Mouse (Mus musculus): ENCODE measurements around the gene Ifna9. TPM values are rescaled to one million over a fixed set of nuclear protein-coding genes. Genes with fewer than 3 reads are reported as not detected.
A peak's percentile ranks its signal among the peaks of the same experiment; 100 is the strongest.
"Not testable (repeated sequence)": the region's sequence is repeated elsewhere in the genome, so short reads cannot be mapped to it uniquely, and the experiment has no call there.

The Ifna9 gene
- total and polyA plus RNA-seq, 2 experiments from 2014 or later, result not detected

- H3K9me3 ChIP-seq (replicated peaks; ENCODE audit: control insufficient read depth, low read length), result no peaks in the 10 kb centered on the region
- H3K27me3 ChIP-seq (ENCODE audit: control insufficient read depth, insufficient read depth, low read length), result no peaks in the 10 kb centered on the region
- no peaks in the 10 kb centered on the region for H3K4me1 ChIP-seq (ENCODE audit: control insufficient read depth, insufficient read depth)
- TF ChIP-seq CTCF (IDR thresholded peaks at IDR 0.05; ENCODE audit: low read depth) (no peak), EP300 (IDR thresholded peaks at IDR 0.05; ENCODE audit: low read depth) (no peak)
- WGBS, result 73% methylated on average over 1 of the region's 1 CpGs
- no peak within 1 kb of the TSS for H3K27ac ChIP-seq (ENCODE audit: low read depth)
- no peak within 1 kb of the TSS for H3K4me2 ChIP-seq (ENCODE audit: low read depth, low read length)
- no peaks in the 10 kb centered on the region for H3K36me3 ChIP-seq (replicated peaks; ENCODE audit: control insufficient read depth, insufficient read depth, low read length)
- no peak within 1 kb of the TSS for H3K4me3 ChIP-seq (ENCODE audit: low read depth, low read length)
- no peak for ATAC-seq (ENCODE audit: insufficient read depth, low read depth)
- no peak for DNase-seq (ENCODE audit: low spot score)
- no peak within 1 kb of the TSS for H3K9ac ChIP-seq (replicated peaks; ENCODE audit: low read depth, low read length)
Measured at GRCm38 (mm10) chr4:88571698-88572097, 20.5 kb downstream of the Ifna9 start, which contains the start of gene Ifna14. TSS of gene Ifna14 (minus strand) at chr4:88571798.

GRCm38 (mm10) chr4:88561791-88562190, 30.4 kb downstream of the Ifna9 start:
- H3K4me1 ChIP-seq (ENCODE audit: control insufficient read depth, insufficient read depth), result no peaks in the 10 kb centered on the region
- H3K27ac ChIP-seq (ENCODE audit: low read depth), result no peak overlapping the region
- H3K4me2 ChIP-seq (ENCODE audit: low read depth, low read length), result no peak overlapping the region
- H3K36me3 ChIP-seq (replicated peaks; ENCODE audit: control insufficient read depth, insufficient read depth, low read length), result no peaks in the 10 kb centered on the region
- TF ChIP-seq EP300 (IDR thresholded peaks at IDR 0.05; ENCODE audit: low read depth) (no peak), CTCF (IDR thresholded peaks at IDR 0.05; ENCODE audit: low read depth) (no peak)
- H3K27me3 ChIP-seq (ENCODE audit: control insufficient read depth, insufficient read depth, low read length), result no peaks in the 10 kb centered on the region
- no peak for ATAC-seq (ENCODE audit: insufficient read depth, low read depth)
- no peak for DNase-seq (ENCODE audit: low spot score)
- no peak overlapping the region for H3K9ac ChIP-seq (replicated peaks; ENCODE audit: low read depth, low read length)
- H3K4me3 ChIP-seq (ENCODE audit: low read depth, low read length), result no peak overlapping the region
- no peaks in the 10 kb centered on the region for H3K9me3 ChIP-seq (replicated peaks; ENCODE audit: control insufficient read depth, low read length)
- 91% methylated on average over 1 of the region's 1 CpGs for WGBS

- not testable (repeated sequence) for H3K27ac ChIP-seq (ENCODE audit: low read depth); ATAC-seq (ENCODE audit: insufficient read depth, low read depth); DNase-seq (ENCODE audit: low spot score); H3K36me3 ChIP-seq (replicated peaks; ENCODE audit: control insufficient read depth, insufficient read depth, low read length); H3K4me1 ChIP-seq (ENCODE audit: control insufficient read depth, insufficient read depth); H3K9ac ChIP-seq (replicated peaks; ENCODE audit: low read depth, low read length); H3K4me2 ChIP-seq (ENCODE audit: low read depth, low read length); H3K9me3 ChIP-seq (replicated peaks; ENCODE audit: control insufficient read depth, low read length); H3K27me3 ChIP-seq (ENCODE audit: control insufficient read depth, insufficient read depth, low read length); H3K4me3 ChIP-seq (ENCODE audit: low read depth, low read length)
Measured at GRCm38 (mm10) chr4:88558145-88558544, 34.0 kb downstream of the Ifna9 start, which contains the start of gene Ifna15. TSS of gene Ifna15 (minus strand) at chr4:88558245.

DNA sequence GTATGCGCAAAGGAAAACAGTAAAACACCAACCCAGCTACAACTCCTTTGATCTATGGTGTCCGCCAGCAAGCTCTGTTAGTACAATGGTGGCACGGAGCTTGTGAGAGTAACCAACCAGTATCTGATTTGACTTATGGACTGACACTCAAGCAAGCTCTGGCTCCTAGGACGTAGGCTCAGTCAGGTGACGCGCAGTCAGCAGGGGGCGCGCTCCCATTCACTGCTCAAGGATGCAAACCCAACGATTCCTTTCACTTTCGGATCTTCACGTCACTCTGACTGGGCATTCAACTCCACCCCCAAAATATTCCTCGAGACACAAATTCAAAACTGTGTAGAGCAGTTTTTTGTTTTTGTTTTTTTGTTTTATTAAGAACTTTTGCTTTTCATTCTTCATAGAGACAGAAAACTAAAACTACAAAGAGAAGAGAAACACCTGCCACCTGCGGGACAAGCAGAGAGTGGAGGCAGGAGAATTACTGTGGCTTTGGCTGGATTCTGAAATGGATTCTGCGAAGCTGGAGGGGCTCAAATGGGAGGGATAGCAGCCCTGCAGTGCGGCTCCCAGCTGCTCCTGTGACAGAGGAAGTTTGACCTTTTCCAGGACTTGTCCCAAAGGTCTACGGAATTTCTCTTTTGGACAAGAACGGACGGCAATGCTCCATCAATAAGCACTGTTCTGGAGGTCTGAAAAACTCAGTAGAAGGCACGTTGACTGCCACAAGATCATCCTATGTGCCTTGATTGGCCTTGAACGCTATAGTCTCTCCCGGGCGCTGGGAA, 41.8 kb downstream of the Ifna9 start:
- H3K4me3 ChIP-seq (ENCODE audit: low read depth, low read length), result peak overlapping the region; percentile 48

GRCm38 (mm10) chr4:88547986-88548385, 44.2 kb downstream of the Ifna9 start:
- H3K36me3 ChIP-seq (replicated peaks; ENCODE audit: control insufficient read depth, insufficient read depth, low read length), result no peaks in the 10 kb centered on the region
- H3K9me3 ChIP-seq (replicated peaks; ENCODE audit: control insufficient read depth, low read length), result no peaks in the 10 kb centered on the region
- no peak overlapping the region for H3K9ac ChIP-seq (replicated peaks; ENCODE audit: low read depth, low read length)
- 69% methylated on average over 1 of the region's 1 CpGs for WGBS
- H3K27me3 ChIP-seq (ENCODE audit: control insufficient read depth, insufficient read depth, low read length), result no peaks in the 10 kb centered on the region
- H3K4me2 ChIP-seq (ENCODE audit: low read depth, low read length), result no peak overlapping the region
- H3K4me1 ChIP-seq (ENCODE audit: control insufficient read depth, insufficient read depth), result no peaks in the 10 kb centered on the region
- H3K27ac ChIP-seq (ENCODE audit: low read depth), result no peak overlapping the region
- TF ChIP-seq EP300 (IDR thresholded peaks at IDR 0.05; ENCODE audit: low read depth) (no peak), CTCF (IDR thresholded peaks at IDR 0.05; ENCODE audit: low read depth) (no peak)
- no peak for ATAC-seq (ENCODE audit: insufficient read depth, low read depth)
- no peak overlapping the region for H3K4me3 ChIP-seq (ENCODE audit: low read depth, low read length)
- no peak for DNase-seq (ENCODE audit: low spot score)

More for the DNA sequence above, 41.8 kb downstream of the Ifna9 start:
- Histone ChIP-seq H3K36me3 (replicated peaks; ENCODE audit: control insufficient read depth, insufficient read depth, low read length) (no peaks in the 10 kb centered on the region), H3K27me3 (ENCODE audit: control insufficient read depth, insufficient read depth, low read length) (no peaks in the 10 kb centered on the region), H3K4me2 (ENCODE audit: low read depth, low read length) (peak overlapping the region; percentile 77), H3K9me3 (replicated peaks; ENCODE audit: control insufficient read depth, low read length) (no peaks in the 10 kb centered on the region), H3K4me1 (ENCODE audit: control insufficient read depth, insufficient read depth) (no peaks in the 10 kb centered on the region), H3K9ac (replicated peaks; ENCODE audit: low read depth, low read length) (no peak overlapping the region; the same call in 1 of the 2 replicates), H3K27ac (ENCODE audit: low read depth) (no peak overlapping the region)
- ATAC-seq (ENCODE audit: insufficient read depth, low read depth), result peak; percentile 89
- TF ChIP-seq EP300 (IDR thresholded peaks at IDR 0.05; ENCODE audit: low read depth), result 0 out of 2 replicates have a peak, but pooled peaks have one; percentile 20
- TF ChIP-seq CTCF (IDR thresholded peaks at IDR 0.05; ENCODE audit: low read depth), result peak; percentile 82
- 22% methylated on average over 22 of the region's 22 CpGs for WGBS
- peak; percentile 87 for DNase-seq (ENCODE audit: low spot score)
